Mouse (Mus musculus): ENCODE results near the gene Wasl. TPM values are rescaled to one million over a fixed set of nuclear protein-coding genes. Genes with fewer than 3 reads are reported as not detected.

Wasl gene
- polyA plus RNA-seq, 1 experiment: 62.3 TPM

DNA sequence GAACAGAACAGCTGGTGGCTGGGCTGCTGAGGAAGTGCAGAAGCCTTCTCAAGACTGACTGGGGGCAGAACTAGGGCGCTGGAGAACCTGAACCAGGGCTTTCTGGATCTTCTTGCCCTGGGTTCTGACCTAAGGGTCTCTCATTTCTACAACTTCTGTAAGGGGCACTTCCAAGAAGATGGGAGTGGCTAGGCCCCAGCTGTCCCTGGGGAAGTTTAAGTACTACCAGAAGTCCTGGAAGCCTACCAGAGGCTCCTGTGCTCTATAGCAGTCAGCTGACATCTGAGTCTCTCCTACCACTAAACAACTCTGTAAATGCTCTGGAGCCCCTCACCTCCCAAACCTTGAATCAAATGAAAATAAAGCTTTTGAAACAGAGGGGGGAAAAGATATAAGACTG, 8.7 kb downstream of the Wasl start:
- Histone ChIP-seq H3K4me3 (ENCODE audit: low read depth, low read length) (no peak overlapping the region), H3K4me1 (ENCODE audit: control insufficient read depth, insufficient read depth, low read length) (no peaks in the 10 kb centered on the region), H3K27me3 (ENCODE audit: control insufficient read depth, insufficient read depth, low read length, poor library complexity, severe bottlenecking) (no peaks in the 10 kb centered on the region), H3K9ac (ENCODE audit: low read depth, poor library complexity, severe bottlenecking) (no peak overlapping the region), H3K27ac (ENCODE audit: insufficient read depth, low read length) (no peak overlapping the region), H3K9me3 (replicated peaks; ENCODE audit: control insufficient read depth, insufficient read depth, low read length, poor library complexity, severe bottlenecking) (no peaks in the 10 kb centered on the region), H3K36me3 (ENCODE audit: control insufficient read depth, insufficient read depth, low read length, poor library complexity, severe bottlenecking) (0 out of 2 replicates have a peak, but pooled peaks cover 2% of the 10 kb centered on the region)
- TF ChIP-seq EP300 (IDR thresholded peaks at IDR 0.05; ENCODE audit: insufficient read depth, low read depth, low read length) (no peak), POLR2A (IDR thresholded peaks at IDR 0.05; ENCODE audit: insufficient read depth, low read length) (no peak), CTCF (IDR thresholded peaks at IDR 0.05; ENCODE audit: low read depth, low read length) (no peak)

- H3K9ac ChIP-seq (ENCODE audit: low read depth, poor library complexity, severe bottlenecking): no peak overlapping the region
- no peaks in the 10 kb centered on the region for H3K36me3 ChIP-seq (ENCODE audit: control insufficient read depth, insufficient read depth, low read length, poor library complexity, severe bottlenecking)
- TF ChIP-seq CTCF (IDR thresholded peaks at IDR 0.05; ENCODE audit: low read depth, low read length) (no peak), POLR2A (IDR thresholded peaks at IDR 0.05; ENCODE audit: insufficient read depth, low read length) (no peak), EP300 (IDR thresholded peaks at IDR 0.05; ENCODE audit: insufficient read depth, low read depth, low read length) (no peak)
- H3K4me3 ChIP-seq (ENCODE audit: low read depth, low read length): no peak overlapping the region
- no peaks in the 10 kb centered on the region for H3K4me1 ChIP-seq (ENCODE audit: control insufficient read depth, insufficient read depth, low read length)
- H3K27ac ChIP-seq (ENCODE audit: insufficient read depth, low read length): no peak overlapping the region
- no peaks in the 10 kb centered on the region for H3K27me3 ChIP-seq (ENCODE audit: control insufficient read depth, insufficient read depth, low read length, poor library complexity, severe bottlenecking)
- H3K9me3 ChIP-seq (replicated peaks; ENCODE audit: control insufficient read depth, insufficient read depth, low read length, poor library complexity, severe bottlenecking): no peaks in the 10 kb centered on the region
Measured at GRCm38 (mm10) chr6:24651538-24651937, 13.3 kb downstream of the Wasl start.

DNA sequence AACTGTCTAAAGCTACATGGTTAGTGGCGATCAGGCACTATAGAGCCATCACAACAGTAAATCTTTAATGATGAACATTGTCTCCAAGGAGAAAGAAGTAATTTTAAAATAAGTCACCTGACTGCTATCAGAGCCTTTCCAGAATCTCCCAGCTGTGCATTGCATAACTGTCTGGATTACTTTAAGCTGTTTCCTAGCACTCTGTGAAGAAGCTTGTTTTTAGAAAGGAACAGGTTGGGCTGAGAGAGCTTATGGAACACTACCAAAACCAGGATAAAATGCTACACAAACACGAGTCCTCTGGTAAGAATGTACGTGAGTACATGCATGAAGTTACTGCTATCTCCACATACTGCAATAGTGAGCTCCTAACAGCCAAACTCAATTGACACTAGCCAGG, 14.1 kb downstream of the Wasl start:
- TF ChIP-seq POLR2A (IDR thresholded peaks at IDR 0.05; ENCODE audit: insufficient read depth, low read length) (no peak), CTCF (IDR thresholded peaks at IDR 0.05; ENCODE audit: low read depth, low read length) (no peak), EP300 (IDR thresholded peaks at IDR 0.05; ENCODE audit: insufficient read depth, low read depth, low read length) (no peak)
- Histone ChIP-seq H3K4me3 (ENCODE audit: low read depth, low read length) (no peak overlapping the region), H3K9me3 (replicated peaks; ENCODE audit: control insufficient read depth, insufficient read depth, low read length, poor library complexity, severe bottlenecking) (no peaks in the 10 kb centered on the region), H3K4me1 (ENCODE audit: control insufficient read depth, insufficient read depth, low read length) (no peaks in the 10 kb centered on the region), H3K27me3 (ENCODE audit: control insufficient read depth, insufficient read depth, low read length, poor library complexity, severe bottlenecking) (no peaks in the 10 kb centered on the region), H3K9ac (ENCODE audit: low read depth, poor library complexity, severe bottlenecking) (no peak overlapping the region), H3K36me3 (ENCODE audit: control insufficient read depth, insufficient read depth, low read length, poor library complexity, severe bottlenecking) (no peaks in the 10 kb centered on the region), H3K27ac (ENCODE audit: insufficient read depth, low read length) (no peak overlapping the region)

DNA sequence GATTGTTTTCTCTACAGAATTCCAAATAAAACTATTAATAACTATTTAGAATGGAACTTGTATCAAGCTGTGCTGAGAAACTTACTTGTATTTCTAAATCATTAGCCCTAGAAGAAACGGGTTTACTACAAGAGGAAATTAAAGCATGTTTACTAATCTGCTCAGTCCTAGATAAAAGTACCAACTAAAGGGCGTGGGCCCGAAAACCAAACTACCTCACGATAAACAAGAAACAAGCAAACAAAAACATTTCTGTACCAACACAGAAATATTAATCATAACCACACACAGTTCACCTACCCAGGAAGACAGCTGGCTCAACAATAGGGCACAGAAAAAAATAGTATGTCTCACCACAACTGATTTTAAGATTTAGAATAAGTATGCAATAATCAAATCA, 16.4 kb downstream of the Wasl start:
- no peak for TF ChIP-seq POLR2A (IDR thresholded peaks at IDR 0.05; ENCODE audit: insufficient read depth, low read length)
- TF ChIP-seq CTCF (IDR thresholded peaks at IDR 0.05; ENCODE audit: low read depth, low read length): no peak
- TF ChIP-seq EP300 (IDR thresholded peaks at IDR 0.05; ENCODE audit: insufficient read depth, low read depth, low read length): no peak
- Histone ChIP-seq H3K9me3 (replicated peaks; ENCODE audit: control insufficient read depth, insufficient read depth, low read length, poor library complexity, severe bottlenecking) (no peaks in the 10 kb centered on the region), H3K27ac (ENCODE audit: insufficient read depth, low read length) (no peak overlapping the region)

DNA sequence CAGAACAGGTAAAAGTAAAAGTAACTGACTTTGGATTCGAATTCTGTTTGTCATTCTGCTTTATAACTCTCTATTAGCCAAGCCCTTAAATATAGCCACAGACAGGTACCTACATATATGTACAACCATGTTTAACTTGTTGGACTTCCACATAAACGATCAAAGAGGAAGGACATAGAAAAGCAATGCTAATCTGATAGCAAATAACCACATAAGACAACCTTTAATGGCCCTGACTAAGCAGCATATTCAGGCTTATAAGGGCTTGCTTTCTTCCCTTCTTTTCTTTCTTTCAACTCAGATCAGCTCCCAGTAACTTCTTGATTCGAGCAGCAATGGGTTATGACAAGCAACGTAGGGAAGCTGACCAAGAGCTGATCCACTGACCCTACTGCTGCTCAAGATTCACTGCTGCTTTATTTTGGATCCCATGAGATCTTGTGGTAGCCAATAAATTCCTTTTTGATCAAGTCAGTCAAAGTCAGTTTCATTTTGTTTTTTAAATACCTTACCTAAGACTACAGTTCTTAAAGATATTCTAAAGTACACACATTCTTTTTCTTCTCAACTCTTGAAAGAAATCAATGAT, 17.6 kb downstream of the Wasl start:
- TF ChIP-seq EP300 (IDR thresholded peaks at IDR 0.05; ENCODE audit: insufficient read depth, low read depth, low read length) (no peak), POLR2A (IDR thresholded peaks at IDR 0.05; ENCODE audit: insufficient read depth, low read length) (no peak), CTCF (IDR thresholded peaks at IDR 0.05; ENCODE audit: low read depth, low read length) (no peak)
- H3K4me1 ChIP-seq (ENCODE audit: control insufficient read depth, insufficient read depth, low read length): no peaks in the 10 kb centered on the region
- no peaks in the 10 kb centered on the region for H3K9me3 ChIP-seq (replicated peaks; ENCODE audit: control insufficient read depth, insufficient read depth, low read length, poor library complexity, severe bottlenecking)
- H3K27ac ChIP-seq (ENCODE audit: insufficient read depth, low read length): no peak overlapping the region
- H3K36me3 ChIP-seq (ENCODE audit: control insufficient read depth, insufficient read depth, low read length, poor library complexity, severe bottlenecking): no peaks in the 10 kb centered on the region; the same call in 1 of the 2 replicates
- H3K27me3 ChIP-seq (ENCODE audit: control insufficient read depth, insufficient read depth, low read length, poor library complexity, severe bottlenecking): no peaks in the 10 kb centered on the region
- no peak overlapping the region for H3K9ac ChIP-seq (ENCODE audit: low read depth, poor library complexity, severe bottlenecking)
- H3K4me3 ChIP-seq (ENCODE audit: low read depth, low read length): no peak overlapping the region

More for the DNA sequence above, 16.4 kb downstream of the Wasl start:
- no peaks in the 10 kb centered on the region for H3K27me3 ChIP-seq (ENCODE audit: control insufficient read depth, insufficient read depth, low read length, poor library complexity, severe bottlenecking)
- H3K4me3 ChIP-seq (ENCODE audit: low read depth, low read length): no peak overlapping the region
- no peaks in the 10 kb centered on the region; the same call in 1 of the 2 replicates for H3K36me3 ChIP-seq (ENCODE audit: control insufficient read depth, insufficient read depth, low read length, poor library complexity, severe bottlenecking)
- H3K4me1 ChIP-seq (ENCODE audit: control insufficient read depth, insufficient read depth, low read length): no peaks in the 10 kb centered on the region
- no peak overlapping the region for H3K9ac ChIP-seq (ENCODE audit: low read depth, poor library complexity, severe bottlenecking)

DNA sequence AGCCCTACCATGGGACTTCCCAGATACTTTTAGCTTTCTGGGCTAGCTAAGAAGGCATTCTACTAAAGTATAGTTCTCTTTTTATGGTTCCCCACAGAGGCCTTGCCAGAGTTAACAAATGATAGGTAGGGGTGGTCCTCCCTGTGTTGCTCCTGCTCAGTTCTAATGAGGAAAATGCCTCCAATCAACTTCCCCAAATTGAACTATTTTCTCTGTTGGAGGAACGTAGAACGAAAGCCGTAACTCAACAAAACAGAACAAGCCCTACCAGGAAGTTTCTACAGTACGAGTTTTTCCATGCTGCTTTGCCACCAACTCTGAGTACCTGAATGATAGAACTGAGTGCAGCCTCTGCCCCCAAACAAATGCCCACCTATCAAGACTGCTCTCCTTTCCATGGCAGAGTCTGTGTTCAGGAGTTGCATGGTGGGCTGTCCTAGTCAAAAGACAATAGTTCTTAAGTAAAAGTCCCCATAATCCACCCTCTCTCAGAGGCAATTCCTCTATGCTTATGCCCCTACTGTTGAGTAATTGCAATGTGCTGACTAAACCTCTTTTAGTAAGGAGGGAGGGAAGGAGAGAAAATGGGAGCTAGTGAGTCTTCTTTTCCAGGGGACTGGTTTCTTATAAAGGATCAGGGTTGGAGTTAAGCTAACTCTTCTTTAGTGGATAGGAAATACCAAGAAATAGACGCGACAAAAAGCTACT, 19.3 kb downstream of the Wasl start:
- H3K27ac ChIP-seq (ENCODE audit: insufficient read depth, low read length): no peak overlapping the region
- no peaks in the 10 kb centered on the region; the same call in 1 of the 2 replicates for H3K36me3 ChIP-seq (ENCODE audit: control insufficient read depth, insufficient read depth, low read length, poor library complexity, severe bottlenecking)
- no peak for TF ChIP-seq EP300 (IDR thresholded peaks at IDR 0.05; ENCODE audit: insufficient read depth, low read depth, low read length)
- TF ChIP-seq CTCF (IDR thresholded peaks at IDR 0.05; ENCODE audit: low read depth, low read length): no peak
- no peak overlapping the region for H3K4me3 ChIP-seq (ENCODE audit: low read depth, low read length)
- H3K9ac ChIP-seq (ENCODE audit: low read depth, poor library complexity, severe bottlenecking): no peak overlapping the region
- H3K4me1 ChIP-seq (ENCODE audit: control insufficient read depth, insufficient read depth, low read length): no peaks in the 10 kb centered on the region
- no peaks in the 10 kb centered on the region for H3K9me3 ChIP-seq (replicated peaks; ENCODE audit: control insufficient read depth, insufficient read depth, low read length, poor library complexity, severe bottlenecking)
- no peaks in the 10 kb centered on the region for H3K27me3 ChIP-seq (ENCODE audit: control insufficient read depth, insufficient read depth, low read length, poor library complexity, severe bottlenecking)
